Mouse (Mus musculus) MEL (cell line): ENCODE results near the gene Chchd1. TPM values are rescaled to one million over a fixed set of nuclear protein-coding genes. Genes with fewer than 3 reads are reported as not detected.

Experiments
- DNase-seq: peaks from one replicate; pipeline ENCODE4 v3.0.0; 2011; ENCODE audit warnings: low read depth, low spot score
- H3K27ac ChIP-seq: 2 replicates; pipeline ENCODE4 v1.5.1; 2012; ENCODE audit warnings: low read depth, mild to moderate bottlenecking, control low read depth, low read length, moderate library complexity; ENCODE audit not compliant: control insufficient read depth
- H3K27me3 ChIP-seq, 2 experiments: fragments of 150-350 bp in 1 of 2; sonication (generic) in 1 of 2; 2 replicates each; pipeline ENCODE4 v1.6.1; 2012; ENCODE audit warnings: low read length in 2 of 2, mild to moderate bottlenecking in 2 of 2, improper control_type of control experiment in 1 of 2, moderate library complexity in 1 of 2; ENCODE audit not compliant: insufficient read depth in 2 of 2, control insufficient read depth in 1 of 2
- H3K36me3 ChIP-seq, 2 experiments: 2 replicates each; pipeline ENCODE4 v1.6.1; 2012 to 2014; ENCODE audit warnings: low read length in 2 of 2, improper control_type of control experiment in 1 of 2, inconsistent platforms in 1 of 2, mild to moderate bottlenecking in 1 of 2; ENCODE audit not compliant: insufficient read depth in 2 of 2, control insufficient read depth in 1 of 2
- H3K4me1 ChIP-seq, 2 experiments: fragments of 150-350 bp in 1 of 2; sonication (generic) in 1 of 2; 2 replicates each; pipeline ENCODE4 v1.6.1; 2012; ENCODE audit warnings: low read length in 2 of 2, improper control_type of control experiment in 1 of 2, mild to moderate bottlenecking in 1 of 2; ENCODE audit not compliant: insufficient read depth in 2 of 2, control insufficient read depth in 1 of 2
- H3K4me3 ChIP-seq, 2 experiments: fragments of 150-350 bp in 1 of 2; sonication (generic) in 1 of 2; 2 replicates each; pipeline ENCODE4 v1.5.1; 2012; ENCODE audit warnings: low read depth in 2 of 2, low read length in 2 of 2, mild to moderate bottlenecking in 2 of 2, moderate library complexity in 2 of 2, control low read depth in 1 of 2, improper control_type of control experiment in 1 of 2; ENCODE audit not compliant: control insufficient read depth in 1 of 2, insufficient read depth in 1 of 2
- H3K79me2 ChIP-seq: 2 replicates; pipeline ENCODE4 v1.6.1; 2012; ENCODE audit warnings: mild to moderate bottlenecking, low read length, moderate library complexity; ENCODE audit not compliant: control insufficient read depth, poor library complexity, insufficient read depth
- H3K9ac ChIP-seq: 2 replicates; pipeline ENCODE4 v1.6.1; 2012; ENCODE audit warnings: low read depth, mild to moderate bottlenecking, control low read depth, low read length, moderate library complexity; ENCODE audit not compliant: control insufficient read depth, poor library complexity, severe bottlenecking
- H3K9me3 ChIP-seq: fragments of 150-350 bp; sonication (generic); replicated peaks from 2 replicates; pipeline ENCODE4 v1.6.1; 2012; ENCODE audit warnings: mild to moderate bottlenecking, low read length, improper control_type of control experiment, moderate library complexity; ENCODE audit not compliant: insufficient read depth
- BHLHE40 ChIP-seq: IDR thresholded peaks from 2 replicates; pipeline ENCODE4 v1.6.1; 2012; ENCODE audit warnings: low read depth, mild to moderate bottlenecking, inconsistent platforms, low read length, improper control_type of control experiment, borderline replicate concordance
- CHD2 ChIP-seq: IDR thresholded peaks from 2 replicates; pipeline ENCODE4 v1.6.1; 2011; ENCODE audit warnings: low read length, improper control_type of control experiment
- CTCF ChIP-seq, 3 experiments: IDR thresholded peaks in 2 of 3; conservative IDR thresholded peaks in 1 of 3; 2 replicates each; pipeline ENCODE4 v1.5.1; 2011 to 2012; ENCODE audit warnings: low read length in 3 of 3, low read depth in 2 of 3, mild to moderate bottlenecking in 2 of 3, improper control_type of control experiment in 1 of 3, inconsistent platforms in 1 of 3, mixed read lengths in 1 of 3, moderate library complexity in 1 of 3; ENCODE audit not compliant: control insufficient read depth in 1 of 3, insufficient read depth in 1 of 3, poor library complexity in 1 of 3, severe bottlenecking in 1 of 3
- E2F4 ChIP-seq: IDR thresholded peaks from 2 replicates; pipeline ENCODE4 v1.6.1; 2011; ENCODE audit warnings: low read depth, low read length, improper control_type of control experiment, borderline replicate concordance
- ELF1 ChIP-seq: IDR thresholded peaks from 2 replicates; pipeline ENCODE4 v1.6.1; 2014; ENCODE audit warnings: low read depth, mild to moderate bottlenecking, inconsistent platforms, low read length, improper control_type of control experiment, moderate library complexity
- EP300 ChIP-seq, 2 experiments: IDR thresholded peaks; 2 replicates each; pipeline ENCODE4 v1.6.1; 2011; ENCODE audit warnings: improper control_type of control experiment in 2 of 2, low read length in 2 of 2, low read depth in 1 of 2, mild to moderate bottlenecking in 1 of 2
- ETS1 ChIP-seq: IDR thresholded peaks from 2 replicates; pipeline ENCODE4 v1.6.1; 2012; ENCODE audit warnings: low read depth, mild to moderate bottlenecking, inconsistent platforms, low read length, improper control_type of control experiment, moderate library complexity
- HCFC1 ChIP-seq: IDR thresholded peaks from 2 replicates; pipeline ENCODE4 v1.6.1; 2012; ENCODE audit warnings: low read depth, mild to moderate bottlenecking, inconsistent platforms, low read length, improper control_type of control experiment, moderate library complexity
- JUND ChIP-seq: IDR thresholded peaks from 2 replicates; pipeline ENCODE4 v1.6.1; 2011; ENCODE audit warnings: low read depth, mild to moderate bottlenecking, improper control_type of control experiment, low read length
- KAT2A ChIP-seq: conservative IDR thresholded peaks from 2 replicates; pipeline ENCODE4 v1.6.1; 2012; ENCODE audit warnings: low read depth, low read length, improper control_type of control experiment, inconsistent platforms
- MAX ChIP-seq: IDR thresholded peaks from 2 replicates; pipeline ENCODE4 v1.6.1; 2011; ENCODE audit warnings: low read length, improper control_type of control experiment
- MEF2A ChIP-seq: IDR thresholded peaks from 2 replicates; pipeline ENCODE4 v1.6.1; 2014; ENCODE audit warnings: low read depth, mild to moderate bottlenecking, inconsistent platforms, low read length, improper control_type of control experiment; ENCODE audit not compliant: poor library complexity, insufficient replicate concordance, severe bottlenecking; ENCODE audit errors: extremely low read depth
- MXI1 ChIP-seq: IDR thresholded peaks from 2 replicates; pipeline ENCODE4 v1.6.1; 2011; ENCODE audit warnings: mild to moderate bottlenecking, low read depth, low read length, improper control_type of control experiment
- MYB ChIP-seq: IDR thresholded peaks from 2 replicates; pipeline ENCODE4 v1.6.1; 2011; ENCODE audit warnings: mild to moderate bottlenecking, low read depth, low read length, improper control_type of control experiment
- MYC ChIP-seq: IDR thresholded peaks from 2 replicates; pipeline ENCODE4 v1.6.1; 2011; ENCODE audit warnings: low read depth, mild to moderate bottlenecking, low read length, improper control_type of control experiment, moderate library complexity
- NELFE ChIP-seq: IDR thresholded peaks from 2 replicates; pipeline ENCODE4 v1.6.1; 2011; ENCODE audit warnings: low read depth, low read length, improper control_type of control experiment
- NRF1 ChIP-seq: IDR thresholded peaks from 2 replicates; pipeline ENCODE4 v1.6.1; 2014; ENCODE audit warnings: low read depth, mild to moderate bottlenecking, inconsistent platforms, low read length, improper control_type of control experiment, moderate library complexity; ENCODE audit not compliant: poor library complexity, insufficient read depth, severe bottlenecking
- POLR2A ChIP-seq, 2 experiments: IDR thresholded peaks; 2 replicates each; pipeline ENCODE4 v1.6.1; 2011 to 2012; ENCODE audit warnings: low read length in 2 of 2, mild to moderate bottlenecking in 2 of 2, control low read depth in 1 of 2, improper control_type of control experiment in 1 of 2, low read depth in 1 of 2, moderate library complexity in 1 of 2; ENCODE audit not compliant: control insufficient read depth in 1 of 2, insufficient read depth in 1 of 2, poor library complexity in 1 of 2
- POLR2AphosphoS2 ChIP-seq: IDR thresholded peaks from 2 replicates; pipeline ENCODE4 v1.6.1; 2011; ENCODE audit warnings: low read length, improper control_type of control experiment
- POLR2AphosphoS5 ChIP-seq: IDR thresholded peaks from 2 replicates; pipeline ENCODE4 v1.6.1; 2012; ENCODE audit warnings: low read depth, borderline replicate concordance, mild to moderate bottlenecking, inconsistent platforms, low read length, moderate library complexity, mixed read lengths
- SIN3A ChIP-seq: IDR thresholded peaks from 2 replicates; pipeline ENCODE4 v1.6.1; 2012; ENCODE audit warnings: low read length, improper control_type of control experiment, inconsistent platforms
- SMC3 ChIP-seq: IDR thresholded peaks from 2 replicates; pipeline ENCODE4 v1.6.1; 2011; ENCODE audit warnings: low read depth, low read length, improper control_type of control experiment
- TBP ChIP-seq: IDR thresholded peaks from 2 replicates; pipeline ENCODE4 v1.8.0; 2011; ENCODE audit warnings: low read depth, low read length, improper control_type of control experiment
- UBTF ChIP-seq: IDR thresholded peaks from 2 replicates; pipeline ENCODE4 v1.6.1; 2012; ENCODE audit warnings: low read depth, mild to moderate bottlenecking, inconsistent platforms, low read length, improper control_type of control experiment, moderate library complexity, borderline replicate concordance; ENCODE audit not compliant: insufficient read depth
- USF1 ChIP-seq: IDR thresholded peaks from 2 replicates; pipeline ENCODE4 v1.6.1; 2014; ENCODE audit warnings: low read depth, mild to moderate bottlenecking, inconsistent platforms, low read length, improper control_type of control experiment, moderate library complexity
- polyA plus RNA-seq, 2 experiments: library from polyadenylated mRNA; stranded (reverse) in 1 of 2; unstranded in 1 of 2; fragments of >175 nt in 1 of 2; fragments of >200 nt in 1 of 2; gene quantifications; 2 replicates each; pipeline versions ENCODE4 v1.2.1 to v1.2.4; 2012; ENCODE audit warnings: low replicate concordance in 2 of 2, low read depth in 1 of 2; ENCODE audit not compliant: insufficient read length in 2 of 2, insufficient read depth in 1 of 2, missing spikeins in 1 of 2
- total RNA-seq: library from RNA; depleted of rRNA; stranded (reverse); fragments of 300-350 nt; gene quantifications from 2 replicates; pipeline ENCODE4 v1.2.3, GENCODE M21; 2012

Gene Chchd1
- total and polyA plus RNA-seq, 3 experiments = 136 to 164 TPM; not detected in 1

GRCm38 (mm10) chr14:20672990-20673389 lies 29.8 kb upstream of the Chchd1 start (continued):
- no peak for TF ChIP-seq NRF1
- no peak for TF ChIP-seq E2F4
- 0 out of 2 replicates have a peak, but pooled peaks have one; percentile 35 for TF ChIP-seq HCFC1
- TF ChIP-seq SMC3 = peak; percentile 70
- TF ChIP-seq ELF1 = 0 out of 2 replicates have a peak, but pooled peaks have one; percentile 12
- TF ChIP-seq MYC = peak; percentile 71; the same call in 1 of the 2 replicates

GRCm38 (mm10) chr14:20673735-20674063 lies 29.1 kb upstream of the Chchd1 start:
- peaks cover 8 to 11% of the 10 kb centered on the region in 2 experiments for H3K4me1 ChIP-seq
- H3K9me3 ChIP-seq = no peaks in the 10 kb centered on the region
- H3K79me2 ChIP-seq = peaks cover 17% of the 10 kb centered on the region
- TF ChIP-seq CHD2 (peak; percentile 33; the same call in 1 of the 2 replicates), EP300 (IDR thresholded peaks at IDR 0.05; ENCODE audit: low read depth in 1 of 2, low read length in 2 of 2) (0 out of 4 replicates have a peak, but pooled peaks of 1 of the 2 experiments have one; percentile 6), NELFE (no peak; the same call in 1 of the 2 replicates), MXI1 (peak; percentile 90), USF1 (peak; percentile 59), MAX (peak; percentile 87), SMC3 (no peak), ETS1 (peak; percentile 11; the same call in 1 of the 2 replicates), SIN3A (no peak), JUND (0 out of 2 replicates have a peak, but pooled peaks have one; percentile 29), MYC (peak; percentile 97), HCFC1 (no peak), POLR2AphosphoS2 (no peak)
- H3K27me3 ChIP-seq = no peaks in the 10 kb centered on the region
- no peak for DNase-seq
- peak overlapping the region; percentile 82 for H3K27ac ChIP-seq
- peaks cover 14 to 19% of the 10 kb centered on the region in 2 experiments for H3K36me3 ChIP-seq
- peak overlapping the region; percentile 77 for H3K9ac ChIP-seq
- H3K4me3 ChIP-seq = peak overlapping the region; percentile 54 to 89

- peaks cover 16 to 19% of the 10 kb centered on the region in 2 experiments for H3K36me3 ChIP-seq
- peak; percentile 99 for DNase-seq
- peak within 1 kb of the TSS; percentile 82 for H3K27ac ChIP-seq
- no peaks in the 10 kb centered on the region for H3K9me3 ChIP-seq
- peaks cover 17% of the 10 kb centered on the region for H3K79me2 ChIP-seq
- H3K4me1 ChIP-seq = peaks cover 8 to 11% of the 10 kb centered on the region in 2 experiments
- H3K9ac ChIP-seq = peak within 1 kb of the TSS; percentile 91
- no peaks in the 10 kb centered on the region for H3K27me3 ChIP-seq
- H3K4me3 ChIP-seq = peak within 1 kb of the TSS; percentile 89 to 93
- TF ChIP-seq MEF2A (no peak), ELF1 (peak; percentile 95), BHLHE40 (no peak), KAT2A (peak; percentile 68), CTCF (IDR thresholded peaks at IDR 0.05 in 2 of 3, conservative IDR thresholded peaks at IDR 0.05 in 1 of 3; ENCODE audit: control insufficient read depth in 1 of 3, insufficient read depth in 1 of 3, low read depth in 2 of 3, low read length in 3 of 3, poor library complexity in 1 of 3, severe bottlenecking in 1 of 3) (no peak), UBTF (0 out of 2 replicates have a peak, but pooled peaks have one; percentile 51), MYC (peak; percentile 94; the same call in 1 of the 2 replicates), POLR2A (IDR thresholded peaks at IDR 0.05; ENCODE audit: control insufficient read depth in 1 of 2, insufficient read depth in 1 of 2, low read depth in 1 of 2, low read length in 2 of 2, poor library complexity in 1 of 2) (peak; percentile 46 to 82; a peak in 3 of 4 replicates), EP300 (IDR thresholded peaks at IDR 0.05; ENCODE audit: low read depth in 1 of 2, low read length in 2 of 2) (0 out of 4 replicates have a peak, but pooled peaks of 1 of the 2 experiments have one; percentile 5), ETS1 (peak; percentile 20; the same call in 1 of the 2 replicates), POLR2AphosphoS5 (no peak), NELFE (peak; percentile 50), E2F4 (0 out of 2 replicates have a peak, but pooled peaks have one; percentile 38), SIN3A (peak; percentile 82), TBP (peak; percentile 87), MAX (no peak; the same call in none of the 2 replicates), MYB (no peak)
Observed at GRCm38 (mm10) chr14:20674064-20674833, 28.6 kb upstream of the Chchd1 start, which contains the start of gene Sec24c. Gene Sec24c, plus strand, starts transcription at chr14:20674308.
